Mouse (Mus musculus) ES-Bruce4 (cell line): ENCODE data around the gene Anks1. TPM values are rescaled to one million over a fixed set of nuclear protein-coding genes. Genes with fewer than 3 reads are reported as not detected.

Experiments
- H3K27ac ChIP-seq: 2 replicates; pipeline ENCODE4 v1.5.1; 2012; ENCODE audit warnings: low read length, inconsistent platforms; ENCODE audit not compliant: insufficient read depth
- H3K27me3 ChIP-seq: 2 replicates; pipeline ENCODE4 v1.6.1; 2012; ENCODE audit warnings: mild to moderate bottlenecking, low read length, inconsistent platforms; ENCODE audit not compliant: control insufficient read depth, poor library complexity, insufficient read depth, severe bottlenecking
- H3K36me3 ChIP-seq: 2 replicates; pipeline ENCODE4 v1.6.1; 2012; ENCODE audit warnings: inconsistent platforms, mild to moderate bottlenecking, low read length, moderate library complexity; ENCODE audit not compliant: control insufficient read depth, poor library complexity, insufficient read depth, severe bottlenecking
- H3K4me1 ChIP-seq: one replicate; pipeline ENCODE4 v1.8.1; 2011; ENCODE audit warnings: low read length; ENCODE audit not compliant: control insufficient read depth, insufficient read depth
- H3K4me3 ChIP-seq: 2 replicates; pipeline ENCODE4 v1.5.1; 2011; ENCODE audit warnings: low read depth, mild to moderate bottlenecking, low read length
- H3K9ac ChIP-seq: 2 replicates; pipeline ENCODE4 v1.6.1; 2012; ENCODE audit warnings: low read depth, mild to moderate bottlenecking, inconsistent platforms; ENCODE audit not compliant: poor library complexity, severe bottlenecking
- H3K9me3 ChIP-seq: replicated peaks from 2 replicates; pipeline ENCODE4 v1.6.1; 2012; ENCODE audit warnings: mild to moderate bottlenecking, low read length, inconsistent platforms; ENCODE audit not compliant: control insufficient read depth, poor library complexity, insufficient read depth, severe bottlenecking
- CTCF ChIP-seq: IDR thresholded peaks from one replicate; pipeline ENCODE4 v1.8.1; 2011; ENCODE audit warnings: low read depth, low read length
- EP300 ChIP-seq: IDR thresholded peaks from 2 replicates; pipeline ENCODE4 v1.6.1; 2011; ENCODE audit warnings: low read depth, low read length; ENCODE audit not compliant: insufficient read depth
- POLR2A ChIP-seq: IDR thresholded peaks from one replicate; pipeline ENCODE4 v1.8.1; 2011; ENCODE audit warnings: low read length; ENCODE audit not compliant: insufficient read depth
- polyA plus RNA-seq: library from polyadenylated mRNA; stranded (reverse); fragments of >200 nt; gene quantifications from 2 replicates; pipeline ENCODE4 v1.2.4, GENCODE M21; 2011; ENCODE audit warnings: low read depth; ENCODE audit not compliant: missing spikeins, insufficient read depth, insufficient read length

Gene Anks1
- polyA plus RNA-seq, 1 experiment = 23.7 TPM

DNA sequence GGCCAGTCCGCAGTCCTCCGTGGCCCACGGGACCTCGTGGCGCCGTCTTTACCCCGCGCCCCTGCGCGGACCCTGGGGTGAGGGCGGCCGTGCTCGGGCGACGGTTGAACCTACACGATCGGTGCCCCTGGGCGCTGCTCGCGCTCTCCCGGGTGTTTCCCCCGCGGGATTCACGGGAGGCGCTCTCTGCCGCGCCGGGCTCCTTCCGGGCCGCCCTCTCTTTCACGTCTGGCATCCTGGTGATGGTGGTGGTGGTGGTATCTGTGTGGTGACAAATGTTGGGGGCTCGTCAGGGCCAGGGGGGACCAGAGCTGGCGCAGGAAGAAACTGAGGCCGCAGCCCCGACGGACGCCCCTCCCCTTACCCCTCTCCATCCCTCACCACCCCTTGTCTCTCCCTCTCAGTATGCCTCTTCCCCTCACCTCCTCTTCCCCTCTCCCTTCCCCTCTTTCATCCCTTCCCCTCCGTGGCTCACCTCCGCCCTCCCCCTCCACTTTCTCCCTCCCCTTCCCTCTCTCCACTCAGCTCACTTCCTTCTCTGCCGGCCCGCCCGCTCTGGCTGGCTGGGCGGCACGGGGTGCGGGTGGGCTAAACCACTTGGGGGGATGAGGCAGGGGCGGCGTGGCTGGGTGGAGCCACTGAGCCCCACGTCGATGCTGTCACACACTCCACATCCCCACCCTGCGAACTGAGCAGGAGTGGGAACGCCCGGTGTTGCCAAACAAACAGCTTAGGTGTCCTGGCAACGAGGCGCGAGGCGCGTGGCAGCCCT, 171.1 kb downstream of the Anks1 start, which contains the start of gene Tcp11:
TSS of gene Tcp11 (minus strand) at position 595 of the 772 bp plus-strand sequence.
- Histone ChIP-seq H3K36me3 (no peaks in the 10 kb centered on the region), H3K4me1 (peaks cover 5% of the 10 kb centered on the region), H3K27me3 (no peaks in the 10 kb centered on the region), H3K9ac (peak within 1 kb of the TSS; percentile 86), H3K27ac (peak within 1 kb of the TSS; percentile 5; the same call in 1 of the 2 replicates), H3K4me3 (peak within 1 kb of the TSS; percentile 71), H3K9me3 (no peaks in the 10 kb centered on the region)
- no peak for TF ChIP-seq POLR2A
- TF ChIP-seq EP300 = 0 out of 2 replicates have a peak, but pooled peaks have one; percentile 5

DNA sequence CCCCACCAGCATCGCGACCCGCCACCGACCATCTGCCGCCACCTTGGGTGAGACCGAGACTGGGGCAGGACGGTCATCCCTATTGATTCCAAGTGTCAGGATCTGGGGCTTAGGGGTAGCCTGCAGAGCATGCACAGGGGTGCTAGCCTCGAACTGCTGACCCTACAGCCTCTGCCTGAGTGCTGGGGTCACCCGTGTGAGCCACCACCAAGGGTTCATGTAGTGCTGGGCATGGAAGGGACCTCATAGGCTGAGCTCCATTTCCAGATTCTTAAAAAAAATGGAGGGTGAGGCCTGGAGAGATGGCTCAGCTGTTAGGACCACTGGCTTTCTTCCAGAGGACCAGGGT, 171.7 kb downstream of the Anks1 start:
- Histone ChIP-seq H3K9me3 (no peaks in the 10 kb centered on the region), H3K9ac (0 out of 2 replicates have a peak overlapping the region, but pooled peaks have one; percentile 5), H3K27me3 (no peaks in the 10 kb centered on the region), H3K36me3 (no peaks in the 10 kb centered on the region), H3K4me3 (peak overlapping the region; percentile 71), H3K4me1 (peaks cover 5% of the 10 kb centered on the region), H3K27ac (peak overlapping the region; percentile 2; the same call in 1 of the 2 replicates)
- TF ChIP-seq EP300 = no peak

DNA sequence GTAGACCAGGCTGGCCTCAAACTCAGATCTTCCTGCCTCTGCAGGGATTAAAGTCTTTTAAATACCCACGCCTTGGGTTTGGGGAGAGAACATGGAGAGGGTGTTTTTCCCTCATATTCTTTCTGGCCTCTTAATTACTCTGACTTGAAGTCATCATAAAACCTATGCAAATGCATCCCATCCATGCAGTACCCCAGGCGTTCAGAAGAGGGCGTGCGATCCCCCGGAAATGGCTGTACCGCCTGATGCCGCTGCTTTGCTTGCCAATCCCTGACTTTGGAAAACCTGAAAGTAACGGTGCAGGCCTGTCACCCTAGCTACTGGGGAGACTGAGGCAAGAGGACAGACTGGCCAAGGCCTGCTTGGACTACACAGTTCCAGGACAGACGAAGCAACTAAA, 172.3 kb downstream of the Anks1 start:
- no peaks in the 10 kb centered on the region for H3K27me3 ChIP-seq
- 0 out of 2 replicates have a peak overlapping the region, but pooled peaks have one; percentile 6 for H3K9ac ChIP-seq
- H3K4me3 ChIP-seq = peak overlapping the region; percentile 53
- H3K9me3 ChIP-seq = no peaks in the 10 kb centered on the region
- peaks cover 5% of the 10 kb centered on the region for H3K4me1 ChIP-seq
- peak overlapping the region; percentile 68; the same call in 1 of the 2 replicates for H3K27ac ChIP-seq
- TF ChIP-seq CTCF = peak; percentile 75
- peak; percentile 63; the same call in 1 of the 2 replicates for TF ChIP-seq EP300
- TF ChIP-seq POLR2A = no peak
- H3K36me3 ChIP-seq = no peaks in the 10 kb centered on the region

- Histone ChIP-seq H3K9me3 (no peaks in the 10 kb centered on the region), H3K36me3 (no peaks in the 10 kb centered on the region), H3K27me3 (no peaks in the 10 kb centered on the region), H3K4me3 (no peak overlapping the region), H3K27ac (peak overlapping the region; percentile 68; the same call in 1 of the 2 replicates), H3K4me1 (peaks cover 5% of the 10 kb centered on the region), H3K9ac (0 out of 2 replicates have a peak overlapping the region, but pooled peaks have one; percentile 6)
- no peak for TF ChIP-seq POLR2A
- TF ChIP-seq EP300 = no peak
- TF ChIP-seq CTCF = no peak
Measured at GRCm38 (mm10) chr17:28081856-28082255, 172.8 kb downstream of the Anks1 start.

- Histone ChIP-seq H3K4me1 (peaks cover 6% of the 10 kb centered on the region), H3K9me3 (no peaks in the 10 kb centered on the region), H3K36me3 (no peaks in the 10 kb centered on the region), H3K4me3 (no peak overlapping the region), H3K27ac (no peak overlapping the region), H3K9ac (no peak overlapping the region), H3K27me3 (no peaks in the 10 kb centered on the region)
- no peak for TF ChIP-seq EP300
- TF ChIP-seq CTCF = no peak
Measured at GRCm38 (mm10) chr17:28082863-28083262, 173.8 kb downstream of the Anks1 start.

DNA sequence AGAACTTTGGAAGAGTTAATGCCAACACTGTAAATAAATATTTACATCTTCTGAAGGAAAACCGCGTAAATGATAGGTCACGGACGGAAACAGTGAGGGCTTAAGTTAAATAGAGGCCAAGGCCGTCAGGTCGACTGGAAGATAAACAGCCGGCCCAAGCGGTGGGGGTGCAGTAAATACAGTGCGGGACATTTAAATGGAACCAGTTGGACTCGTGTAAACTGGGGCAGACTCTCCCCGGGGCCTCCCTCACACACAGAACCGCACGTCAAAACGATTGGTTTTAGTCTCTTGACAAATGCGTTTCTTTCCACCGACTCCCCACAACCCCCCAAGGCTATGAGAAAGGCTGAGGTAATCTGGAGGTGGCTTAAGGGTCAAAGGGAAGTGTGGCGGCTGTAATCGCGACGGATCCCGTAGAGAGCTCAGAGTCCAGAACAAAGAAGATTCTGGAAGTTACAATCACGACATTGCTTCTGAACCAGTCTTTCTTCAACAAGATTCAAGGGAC, 175.3 kb downstream of the Anks1 start:
- H3K27ac ChIP-seq = peak overlapping the region; percentile 73
- TF ChIP-seq POLR2A = no peak
- TF ChIP-seq EP300 = no peak
- TF ChIP-seq CTCF = no peak
- no peaks in the 10 kb centered on the region for H3K36me3 ChIP-seq
- no peaks in the 10 kb centered on the region for H3K9me3 ChIP-seq
- H3K9ac ChIP-seq = peak overlapping the region; percentile 41; the same call in 1 of the 2 replicates
- H3K4me1 ChIP-seq = peaks cover 6% of the 10 kb centered on the region
- no peaks in the 10 kb centered on the region for H3K27me3 ChIP-seq
- H3K4me3 ChIP-seq = no peak overlapping the region
